Mouse (Mus musculus) stomach, embryonic 15.5 days (tissue): Measurements from ENCODE around the gene Farsb. TPM values are rescaled to one million over a fixed set of nuclear protein-coding genes. Genes with fewer than 3 reads are reported as not detected.

Experiments used
- ATAC-seq: fragments of 200-750 bp; cut with Nextera tagmentation; 2 replicates; pipeline ENCODE4 v1.8.0; 2017; ENCODE audit warnings: low read depth, moderate number of reproducible peaks, moderate TSS enrichment; ENCODE audit not compliant: insufficient read depth, low FRiP score
- H3K27ac ChIP-seq: fragments of 300-500 bp; sonication (generic); 2 replicates; pipeline ENCODE4 v1.5.1; 2015; ENCODE audit warnings: mild to moderate bottlenecking, inconsistent platforms
- H3K27me3 ChIP-seq: fragments of 300-500 bp; sonication (generic); replicated peaks from 2 replicates; pipeline ENCODE4 v1.6.1; 2015; ENCODE audit warnings: inconsistent platforms
- H3K36me3 ChIP-seq: fragments of 300-500 bp; sonication (generic); 2 replicates; pipeline ENCODE4 v1.6.1; 2015; ENCODE audit warnings: inconsistent platforms
- H3K4me1 ChIP-seq: fragments of 300-500 bp; sonication (generic); 2 replicates; pipeline ENCODE4 v1.6.1; 2015; ENCODE audit warnings: inconsistent platforms
- H3K4me2 ChIP-seq: fragments of 300-500 bp; sonication (generic); 2 replicates; pipeline ENCODE4 v1.6.1; 2015; ENCODE audit warnings: mild to moderate bottlenecking, inconsistent platforms
- H3K4me3 ChIP-seq: fragments of 300-500 bp; sonication (generic); replicated peaks from 2 replicates; pipeline ENCODE4 v1.5.1; 2015; ENCODE audit warnings: inconsistent platforms
- H3K9ac ChIP-seq: fragments of 300-500 bp; sonication (generic); 2 replicates; pipeline ENCODE4 v1.6.1; 2015; ENCODE audit warnings: inconsistent platforms
- H3K9me3 ChIP-seq: fragments of 300-500 bp; sonication (generic); 2 replicates; pipeline ENCODE4 v1.6.1; 2016; ENCODE audit warnings: inconsistent platforms
- WGBS: fragments of 180-500 bp; shearing (Covaris S2); methylation state at CpG from one replicate; pipeline ENCODE4 v1.1.7; 2015; 5-methylcytosine and 5-hydroxymethylcytosine counted together
- polyA plus RNA-seq: library from polyadenylated mRNA; unstranded; fragments of >200 nt; fragmentation: Nextera tagmentation; extraction: Ambion mirVana; gene quantifications from 2 replicates; pipeline ENCODE4 v1.2.1, GENCODE M21; 2015

The Farsb gene
- polyA plus RNA-seq, 1 experiment from 2014 or later = 140 TPM

GRCm38 (mm10) chr1:78371569-78372236 lies 117.0 kb downstream of the Farsb start:
- ATAC-seq = no peak
- Histone ChIP-seq H3K4me1 (0 out of 2 replicates have a peak, but pooled peaks cover 5% of the 10 kb centered on the region), H3K4me3 (no peak overlapping the region), H3K4me2 (no peak overlapping the region), H3K27ac (no peak overlapping the region), H3K9ac (no peak overlapping the region), H3K27me3 (no peaks in the 10 kb centered on the region), H3K9me3 (no peaks in the 10 kb centered on the region), H3K36me3 (no peaks in the 10 kb centered on the region)
- WGBS = 82% methylated on average over 2 of the region's 2 CpGs

GRCm38 (mm10) chr1:78370121-78370520 lies 118.6 kb downstream of the Farsb start:
- Histone ChIP-seq H3K4me2 (no peak overlapping the region), H3K27ac (no peak overlapping the region), H3K4me1 (0 out of 2 replicates have a peak, but pooled peaks cover 5% of the 10 kb centered on the region), H3K9me3 (no peaks in the 10 kb centered on the region), H3K36me3 (no peaks in the 10 kb centered on the region), H3K4me3 (no peak overlapping the region), H3K9ac (no peak overlapping the region), H3K27me3 (no peaks in the 10 kb centered on the region)
- peak; percentile 27; the same call in 1 of the 2 replicates for ATAC-seq
- 39% methylated on average over 6 of the region's 6 CpGs for WGBS

Other genes with a start within 250 kb of the Farsb start
- gene Sgpp2, start 178.6 kb downstream of the Farsb start, polyA plus RNA-seq = 19.5 and 22.5 TPM in 2 replicates
- gene Mogat1, start 22.1 kb upstream of the Farsb start, polyA plus RNA-seq = 0.37 TPM in 1 of 2 replicates, not detected in the other
- 0.08 and 0.18 TPM in 2 replicates for gene BC035947, start 23.3 kb upstream of the Farsb start, polyA plus RNA-seq
- 61.0 and 61.9 TPM in 2 replicates for gene Acsl3, start 168.9 kb upstream of the Farsb start, polyA plus RNA-seq
- gene Utp14b, start 169.1 kb upstream of the Farsb start, polyA plus RNA-seq = 3.0 and 3.6 TPM in 2 replicates